Mouse (Mus musculus) kidney, postnatal 0 days (tissue): Measurements from ENCODE around the gene Ctsw. TPM values are rescaled to one million over a fixed set of nuclear protein-coding genes. Genes with fewer than 3 reads are reported as not detected.

Source experiments
- ATAC-seq: fragments of 200-750 bp; cut with Nextera tagmentation; replicated peaks from 2 replicates; pipeline ENCODE4 v1.8.0; 2017; ENCODE audit warnings: low read depth, moderate number of reproducible peaks, moderate TSS enrichment, moderate library complexity; ENCODE audit not compliant: low FRiP score
- DNase-seq: peaks from one replicate; pipeline ENCODE4 v3.0.0-alpha.2; 2016; ENCODE audit warnings: low spot score
- H3K27ac ChIP-seq: fragments of 300-500 bp; sonication (generic); 2 replicates; pipeline ENCODE4 v1.5.1; 2014; ENCODE audit warnings: mild to moderate bottlenecking
- H3K27me3 ChIP-seq: fragments of 300-500 bp; sonication (generic); 2 replicates; pipeline ENCODE4 v1.6.1; 2014; ENCODE audit warnings: low read length, mixed read lengths; ENCODE audit not compliant: insufficient read depth
- H3K36me3 ChIP-seq: fragments of 300-500 bp; sonication (generic); 2 replicates; pipeline ENCODE4 v1.6.1; 2014; ENCODE audit warnings: low read length, mixed read lengths; ENCODE audit not compliant: insufficient read depth
- H3K4me1 ChIP-seq: fragments of 300-500 bp; sonication (generic); replicated peaks from 2 replicates; pipeline ENCODE4 v1.6.1; 2014; ENCODE audit warnings: antibody characterized with exemption, low read length, mixed read lengths; ENCODE audit not compliant: insufficient read depth
- H3K4me2 ChIP-seq: fragments of 300-500 bp; sonication (generic); 2 replicates; pipeline ENCODE4 v1.6.1; 2014; ENCODE audit warnings: mild to moderate bottlenecking, low read length, moderate library complexity, mixed read lengths
- H3K4me3 ChIP-seq: fragments of 300-500 bp; sonication (generic); replicated peaks from 2 replicates; pipeline ENCODE4 v1.5.1; 2014; ENCODE audit warnings: low read depth, low read length
- H3K9ac ChIP-seq: fragments of 300-500 bp; sonication (generic); 2 replicates; pipeline ENCODE4 v1.6.1; 2014; ENCODE audit warnings: low read depth, low read length
- H3K9me3 ChIP-seq: fragments of 300-500 bp; sonication (generic); replicated peaks from 2 replicates; pipeline ENCODE4 v1.6.1; 2016; ENCODE audit warnings: low read length, inconsistent platforms, mixed read lengths
- CTCF ChIP-seq: IDR thresholded peaks from 2 replicates; pipeline ENCODE4 v1.5.1; 2016; ENCODE audit warnings: antibody characterized with exemption, low read depth, mild to moderate bottlenecking, moderate library complexity
- WGBS: fragments of 180-500 bp; shearing (Covaris S2); extraction: QIAGEN DNeasy Blood & Tissue Kit; methylation state at CpG from one replicate; pipeline ENCODE4 v1.1.7; 2014; 5-methylcytosine and 5-hydroxymethylcytosine counted together
- polyA plus RNA-seq: library from polyadenylated mRNA; unstranded; fragments of >200 nt; fragmentation: Nextera tagmentation; extraction: Ambion mirVana; gene quantifications from 2 replicates; pipeline ENCODE4 v1.2.1, GENCODE M21; 2015

The Ctsw gene
- polyA plus RNA-seq, 1 experiment from 2014 or later: 0.79 TPM

DNA sequence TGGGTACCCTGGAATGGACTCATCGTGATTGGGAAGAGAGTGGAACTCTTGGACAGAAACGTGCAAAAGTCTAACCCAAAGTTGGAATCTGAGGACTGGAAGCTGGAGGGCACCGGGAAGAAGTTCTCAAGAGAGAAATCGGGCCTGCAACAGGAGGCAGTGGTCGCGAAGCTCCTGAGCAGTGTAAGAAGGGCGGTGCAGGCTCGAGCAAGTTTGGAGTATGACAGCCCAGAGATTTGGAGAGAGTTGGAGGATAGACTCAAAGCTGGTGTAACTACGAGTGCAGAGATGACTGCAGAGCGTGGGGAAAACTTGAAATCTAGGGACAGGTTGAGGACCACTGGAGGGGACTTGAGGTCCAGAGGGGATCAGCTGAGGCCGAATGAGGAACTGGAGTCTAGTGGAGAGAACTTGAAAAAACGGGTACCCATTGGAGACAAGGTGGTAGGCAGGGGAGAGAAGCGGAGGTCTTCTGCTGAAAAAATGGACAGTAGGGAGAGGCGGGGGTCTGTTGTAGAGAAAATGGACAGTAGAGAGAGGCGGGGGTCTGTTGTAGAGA, 42.8 kb upstream of the Ctsw start:
- Histone ChIP-seq H3K9me3 (no peaks in the 10 kb centered on the region), H3K4me1 (peaks cover 6% of the 10 kb centered on the region; the same call in 1 of the 2 replicates), H3K4me3 (peak overlapping the region; percentile 39), H3K27ac (no peak overlapping the region), H3K36me3 (no peaks in the 10 kb centered on the region), H3K4me2 (peak overlapping the region; percentile 71), H3K9ac (peak overlapping the region; percentile 31; the same call in 1 of the 2 replicates), H3K27me3 (no peaks in the 10 kb centered on the region)
- no peak for TF ChIP-seq CTCF
- 51% methylated on average over 15 of the region's 15 CpGs for WGBS
- DNase-seq: peak; percentile 33
- ATAC-seq: no peak

DNA sequence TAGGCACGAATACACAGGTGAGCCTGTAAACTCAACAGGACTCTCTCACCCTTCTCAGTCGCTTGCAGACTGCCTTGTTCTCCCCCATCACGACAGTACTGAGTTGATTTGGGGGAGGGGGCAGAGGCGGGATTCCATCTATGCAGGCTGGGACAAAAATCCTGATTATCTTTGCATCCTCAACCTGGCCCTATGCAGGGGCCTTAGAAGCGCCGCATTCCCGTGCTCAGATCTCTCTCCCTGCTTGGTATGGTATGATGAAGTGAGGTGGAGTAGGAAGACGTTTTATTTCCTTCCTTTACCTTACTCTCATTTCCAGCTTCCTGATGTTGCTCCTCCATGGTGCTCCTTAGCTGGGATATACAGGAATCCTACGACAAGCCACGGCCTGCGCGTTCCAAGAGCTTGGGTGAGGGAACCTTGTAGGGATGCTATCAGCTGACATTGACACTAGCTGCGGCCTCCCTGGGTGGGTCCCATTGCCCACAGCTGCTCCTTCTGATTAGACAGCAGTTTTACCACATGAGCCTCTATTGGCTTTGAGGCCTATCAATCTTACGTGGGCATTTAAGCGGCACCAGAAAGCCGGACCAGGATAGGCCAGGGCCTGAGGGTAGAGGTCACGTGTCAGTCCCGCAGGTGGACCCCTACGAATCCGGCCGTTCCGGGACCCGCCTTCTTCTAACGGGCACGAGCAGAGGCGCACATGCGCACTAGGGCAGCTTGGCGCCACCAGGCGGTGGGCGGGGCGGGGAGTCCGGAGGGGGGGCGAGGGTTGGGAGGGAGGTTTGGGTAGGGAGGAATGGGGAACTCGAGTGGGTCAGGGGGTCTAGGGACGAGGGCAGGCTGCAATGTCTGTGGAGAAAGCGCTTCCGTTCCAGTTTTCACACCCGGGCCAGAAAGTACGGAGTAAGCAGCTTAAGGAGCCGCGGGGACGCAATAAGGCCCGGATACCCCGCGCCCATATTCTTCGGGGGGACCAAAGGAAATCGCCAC, 42.0 kb upstream of the Ctsw start, which contains the start of gene Snx32:
Gene Snx32, minus strand, starts transcription at position 508 of the 996 bp plus-strand sequence.
- peak; percentile 99 for ATAC-seq
- TF ChIP-seq CTCF: peak; percentile 47; the same call in 1 of the 2 replicates

DNA sequence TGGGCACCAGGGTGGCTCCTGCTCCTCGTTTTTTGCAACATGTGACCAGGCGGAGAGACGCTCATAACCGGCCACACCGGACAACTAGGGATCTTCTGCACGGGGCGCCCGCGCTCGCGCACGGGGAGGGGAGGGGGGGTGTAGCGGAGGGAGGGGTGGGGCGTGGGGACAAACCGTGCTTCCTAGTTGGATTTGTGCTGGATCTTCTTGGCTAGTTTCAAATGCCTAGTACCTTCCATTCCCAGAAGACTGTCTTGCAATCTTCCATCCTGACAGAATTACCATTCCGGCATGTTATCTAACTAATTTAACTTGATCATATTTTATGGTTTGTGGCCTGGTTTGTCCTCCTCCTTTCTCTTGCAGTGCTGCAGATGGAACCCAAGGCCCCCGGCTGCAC, 35.4 kb upstream of the Ctsw start, which contains the start of gene 1700020D05Rik:
Gene 1700020D05Rik, minus strand, starts transcription at position 101 of the 400 bp plus-strand sequence.
- Histone ChIP-seq H3K36me3 (no peaks in the 10 kb centered on the region), H3K9ac (no peak within 1 kb of the TSS), H3K27ac (no peak within 1 kb of the TSS), H3K4me2 (peak within 1 kb of the TSS; percentile 28), H3K27me3 (no peaks in the 10 kb centered on the region), H3K4me3 (no peak within 1 kb of the TSS), H3K9me3 (no peaks in the 10 kb centered on the region), H3K4me1 (no peaks in the 10 kb centered on the region)
- TF ChIP-seq CTCF: no peak
- DNase-seq (no peak), ATAC-seq (no peak)
- 36% methylated on average over 17 of the region's 17 CpGs for WGBS

More for the DNA sequence above, 42.0 kb upstream of the Ctsw start, which contains the start of gene Snx32:
- WGBS: 4% methylated on average over 47 of the region's 47 CpGs
- Histone ChIP-seq H3K4me1 (peaks cover 6% of the 10 kb centered on the region; the same call in 1 of the 2 replicates), H3K4me3 (peak within 1 kb of the TSS; percentile 39), H3K27ac (no peak within 1 kb of the TSS; the same call in 1 of the 2 replicates), H3K36me3 (no peaks in the 10 kb centered on the region), H3K27me3 (no peaks in the 10 kb centered on the region), H3K9ac (peak within 1 kb of the TSS; percentile 31; the same call in 1 of the 2 replicates), H3K9me3 (no peaks in the 10 kb centered on the region), H3K4me2 (peak within 1 kb of the TSS; percentile 71)
- peak; percentile 98 for DNase-seq

DNA sequence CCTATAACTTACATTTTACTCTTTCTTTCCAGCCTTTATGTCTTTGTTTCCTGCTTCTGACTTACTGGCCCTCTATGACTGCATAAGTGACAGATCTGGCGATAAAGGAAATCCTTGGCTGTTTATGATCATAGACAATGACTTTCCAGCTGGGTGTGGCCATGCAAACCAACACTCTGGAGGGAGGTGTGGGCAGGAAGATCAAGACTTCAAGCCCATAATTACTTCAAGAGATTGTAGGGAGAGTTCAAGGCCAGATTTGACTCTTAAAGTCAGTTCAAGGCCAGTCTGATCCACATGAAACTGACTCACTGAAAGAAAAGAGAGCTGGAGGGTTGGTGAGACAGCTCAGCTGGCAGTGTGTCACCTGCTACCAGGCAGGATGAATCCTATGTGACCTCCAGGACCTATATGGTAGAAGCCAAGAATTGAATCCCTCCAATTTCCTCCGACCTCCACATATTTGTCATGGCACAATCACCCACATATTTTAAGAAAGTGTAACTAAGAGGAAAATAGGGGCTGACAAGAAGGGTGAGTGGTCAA, 32.1 kb upstream of the Ctsw start:
- ATAC-seq (no peak), DNase-seq (no peak)
- H3K9me3 ChIP-seq: no peaks in the 10 kb centered on the region
- H3K36me3 ChIP-seq: peaks cover 18% of the 10 kb centered on the region
- TF ChIP-seq CTCF: no peak
- H3K27ac ChIP-seq: no peak overlapping the region
- no peak overlapping the region for H3K4me2 ChIP-seq
- WGBS: 79% methylated on average over 2 of the region's 2 CpGs
- no peaks in the 10 kb centered on the region for H3K4me1 ChIP-seq
- H3K9ac ChIP-seq: no peak overlapping the region
- no peaks in the 10 kb centered on the region for H3K27me3 ChIP-seq
- H3K4me3 ChIP-seq: no peak overlapping the region

DNA sequence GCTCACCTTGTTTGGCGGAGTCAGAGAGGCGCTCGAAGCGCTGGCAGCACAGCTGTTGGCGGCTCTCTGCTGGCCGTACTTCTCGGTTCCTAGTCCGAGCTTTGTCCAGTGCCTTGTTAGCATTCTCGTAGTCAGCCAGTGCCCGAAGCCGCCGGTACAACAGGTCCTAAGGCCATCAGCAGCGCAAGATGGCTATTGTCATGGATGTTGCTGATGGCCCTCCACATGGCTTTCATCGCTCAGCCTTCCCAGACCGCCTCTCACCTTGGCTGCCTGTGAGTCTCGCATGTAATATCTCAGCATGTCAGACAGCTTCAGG, 27.7 kb upstream of the Ctsw start:
- Histone ChIP-seq H3K9ac (no peak overlapping the region), H3K36me3 (peaks cover 34% of the 10 kb centered on the region), H3K4me1 (peaks cover 4% of the 10 kb centered on the region), H3K4me2 (no peak overlapping the region), H3K27me3 (no peaks in the 10 kb centered on the region), H3K4me3 (no peak overlapping the region), H3K27ac (no peak overlapping the region), H3K9me3 (no peaks in the 10 kb centered on the region)
- DNase-seq (no peak), ATAC-seq (no peak)
- 84% methylated on average over 16 of the region's 16 CpGs for WGBS
- TF ChIP-seq CTCF: no peak
